Mouse (Mus musculus) ES-E14 (cell line): ENCODE data around the gene Slc45a1.

Experiments
- HCFC1 ChIP-seq: IDR thresholded peaks from 2 replicates; pipeline ENCODE4 v1.6.1; 2012; ENCODE audit warnings: low read length, inconsistent platforms, borderline replicate concordance; ENCODE audit not compliant: insufficient read depth
- ZC3H11A ChIP-seq: IDR thresholded peaks from 2 replicates; pipeline ENCODE4 v1.6.1; 2012; ENCODE audit warnings: low read depth, mild to moderate bottlenecking, inconsistent platforms, low read length, borderline replicate concordance

DNA sequence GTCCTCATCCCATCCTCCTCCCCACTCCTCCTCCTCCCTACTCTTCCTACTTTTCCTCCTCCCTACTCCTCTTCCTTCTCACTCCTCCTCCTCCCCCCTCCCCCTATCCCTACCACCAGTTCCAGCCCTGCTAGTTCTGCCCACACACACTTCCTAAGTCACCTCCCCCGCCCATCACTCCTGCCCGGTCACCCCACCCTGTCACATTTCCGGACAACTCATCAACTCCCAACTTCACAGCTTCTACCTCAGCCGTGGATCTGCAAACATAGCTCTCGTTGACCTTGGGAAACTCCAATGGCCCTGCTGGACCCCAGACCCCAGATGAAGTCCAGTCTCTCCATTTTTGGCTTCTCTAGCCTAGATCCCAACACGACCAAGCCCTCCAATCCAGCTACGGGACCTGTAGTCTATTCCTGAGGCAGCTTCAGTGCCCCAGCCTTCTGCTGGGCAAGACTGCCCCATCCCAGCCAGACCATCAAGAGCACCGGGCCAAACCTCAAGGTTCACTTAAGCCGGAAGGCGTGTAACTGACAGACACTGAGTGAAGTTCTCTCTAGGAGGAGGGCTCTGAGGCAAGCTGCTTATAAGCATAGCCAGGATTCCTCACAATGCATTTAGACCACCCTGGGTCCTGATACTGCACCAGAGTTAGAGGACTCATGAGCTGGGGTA lies 42.6 kb upstream of the Slc45a1 start:
- TF ChIP-seq ZC3H11A, result no peak
- TF ChIP-seq HCFC1, result no peak
